Mouse (Mus musculus): ENCODE data around the gene Gigyf2. TPM values are rescaled to one million over a fixed set of nuclear protein-coding genes. Genes with fewer than 3 reads are reported as not detected.
A peak's percentile ranks its signal among the peaks of the same experiment; 100 is the strongest.

Gene Gigyf2
- total RNA-seq (2014; rRNA removed) (56.8 and 58.1 TPM in 2 replicates), polyA plus RNA-seq (2015; fragmentation: Nextera tagmentation; extraction: Ambion mirVana) (51.3 and 51.9 TPM in 2 replicates)

DNA sequence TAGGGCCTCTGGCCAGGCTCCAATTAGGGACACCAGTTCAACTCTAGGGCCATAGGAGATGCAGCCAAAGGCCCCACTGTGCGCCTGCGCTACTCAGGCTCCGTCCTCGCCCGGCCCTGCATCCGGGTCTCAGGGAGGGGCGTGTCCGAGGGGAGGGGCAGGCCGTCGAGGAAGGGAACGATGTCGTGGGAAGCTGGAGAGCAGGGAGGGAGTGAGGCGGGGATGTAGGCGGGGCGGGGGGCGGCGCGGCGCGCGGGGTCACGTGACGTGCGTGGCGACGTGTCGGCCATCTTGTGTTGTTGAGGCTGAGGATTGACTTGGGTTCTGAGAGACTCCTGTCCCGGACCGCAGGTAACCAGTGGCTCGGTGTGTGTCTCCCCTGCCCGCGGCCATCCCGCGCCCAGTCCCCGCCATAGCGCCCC, at the start of gene Gigyf2:
TSS of gene Gigyf2 (plus strand) at position 257 of the 422 bp plus-strand sequence.
- Histone ChIP-seq H3K9ac (replicated peaks; ENCODE audit: low read length) (peak within 1 kb of the TSS; percentile 99), H3K4me2 (ENCODE audit: low read depth, low read length) (peak within 1 kb of the TSS; percentile 79), H3K27me3 (ENCODE audit: insufficient read depth, low read length) (no peaks in the 10 kb centered on the region), H3K36me3 (ENCODE audit: insufficient read depth, low read length) (no peaks in the 10 kb centered on the region), H3K4me1 (ENCODE audit: insufficient read depth, low read length) (peaks cover 10% of the 10 kb centered on the region), H3K4me3 (ENCODE audit: low read length) (peak within 1 kb of the TSS; percentile 96), H3K9me3 (ENCODE audit: low read length) (no peaks in the 10 kb centered on the region), H3K27ac (peak within 1 kb of the TSS; percentile 94)
- peak; percentile 97 for DNase-seq (ENCODE audit: low spot score)
- no peak for TF ChIP-seq CTCF (IDR thresholded peaks at IDR 0.05; ENCODE audit: low read depth)
- ATAC-seq: peak; percentile 99
- WGBS: 0% methylated on average over 24 of the region's 36 CpGs

DNA sequence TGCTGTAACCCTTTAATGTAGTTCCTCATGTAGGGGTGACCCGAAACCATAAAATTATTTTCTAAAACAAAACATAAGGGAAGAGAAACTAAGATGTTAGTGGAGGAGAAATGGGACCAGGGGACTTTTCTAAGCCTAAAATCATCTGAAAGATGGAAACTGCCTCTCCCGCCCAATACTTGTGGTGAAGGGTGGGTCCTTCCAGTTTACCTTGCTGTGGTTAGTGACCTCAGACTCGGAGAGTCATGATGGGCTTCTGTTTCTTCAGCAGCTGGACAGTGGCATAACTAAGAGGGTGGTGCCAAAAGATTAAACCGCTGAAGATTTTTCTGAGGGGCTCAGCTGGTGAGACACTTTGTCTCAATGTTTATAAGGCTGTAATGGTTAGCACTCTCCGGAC, 46.5 kb upstream of the Gigyf2 start:
- DNase-seq (ENCODE audit: low spot score) (no peak), ATAC-seq (no peak)
- Histone ChIP-seq H3K4me3 (ENCODE audit: low read length) (no peak overlapping the region), H3K27me3 (ENCODE audit: insufficient read depth, low read length) (no peaks in the 10 kb centered on the region), H3K9ac (replicated peaks; ENCODE audit: low read length) (no peak overlapping the region), H3K27ac (no peak overlapping the region), H3K36me3 (ENCODE audit: insufficient read depth, low read length) (no peaks in the 10 kb centered on the region), H3K4me2 (ENCODE audit: low read depth, low read length) (no peak overlapping the region), H3K9me3 (ENCODE audit: low read length) (no peaks in the 10 kb centered on the region), H3K4me1 (ENCODE audit: insufficient read depth, low read length) (no peaks in the 10 kb centered on the region)
- no peak for TF ChIP-seq CTCF (IDR thresholded peaks at IDR 0.05; ENCODE audit: low read depth)
- WGBS: 77% methylated on average over 5 of the region's 5 CpGs

DNA sequence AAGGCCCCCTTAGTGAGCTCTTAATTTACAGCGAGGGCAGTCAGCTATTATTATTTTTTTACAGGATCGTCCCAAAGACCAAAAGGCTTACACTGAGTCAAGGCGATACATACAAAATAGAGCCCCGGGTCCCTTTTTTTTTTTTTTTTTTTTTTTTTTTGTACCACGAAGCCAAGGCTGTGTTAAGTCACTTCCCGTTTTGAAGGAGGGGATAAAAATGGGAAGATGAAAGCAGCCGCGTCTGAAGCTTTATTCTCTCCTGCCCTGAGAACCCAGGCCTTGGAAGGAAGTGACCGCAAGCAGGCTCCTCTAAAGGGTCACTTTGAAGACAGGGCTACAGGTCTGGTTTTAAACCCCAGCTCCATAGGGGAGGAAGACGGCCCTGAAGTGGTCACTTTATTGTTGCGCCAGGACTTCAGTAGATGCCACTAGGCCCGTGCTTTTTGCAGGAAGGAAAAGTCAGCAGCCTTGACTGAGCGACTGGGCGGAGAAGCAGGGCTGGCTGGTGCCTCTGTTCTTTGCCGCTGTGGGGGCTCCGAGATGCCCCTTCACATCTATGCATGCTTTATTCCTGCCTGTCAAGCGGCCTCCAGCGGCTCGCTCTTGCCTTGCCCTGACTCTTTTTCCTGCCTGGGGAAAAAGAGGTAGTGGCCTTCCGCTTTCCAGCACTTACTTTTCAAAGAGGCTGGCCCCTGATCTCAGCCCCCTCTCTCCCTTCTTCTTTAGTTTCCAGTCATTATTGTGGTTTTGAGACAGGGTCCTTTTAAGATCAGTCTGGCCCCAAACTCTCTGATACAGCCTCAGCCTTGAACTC, 45.0 kb upstream of the Gigyf2 start:
- Histone ChIP-seq H3K36me3 (ENCODE audit: insufficient read depth, low read length) (no peaks in the 10 kb centered on the region), H3K4me2 (ENCODE audit: low read depth, low read length) (0 out of 2 replicates have a peak overlapping the region, but pooled peaks have one; percentile 10), H3K4me1 (ENCODE audit: insufficient read depth, low read length) (no peaks in the 10 kb centered on the region), H3K27me3 (ENCODE audit: insufficient read depth, low read length) (no peaks in the 10 kb centered on the region), H3K9me3 (ENCODE audit: low read length) (no peaks in the 10 kb centered on the region), H3K9ac (replicated peaks; ENCODE audit: low read length) (no peak overlapping the region), H3K27ac (no peak overlapping the region), H3K4me3 (ENCODE audit: low read length) (no peak overlapping the region)
- DNase-seq (ENCODE audit: low spot score) (peak; percentile 18), ATAC-seq (no peak)
- no peak for TF ChIP-seq CTCF (IDR thresholded peaks at IDR 0.05; ENCODE audit: low read depth)
- WGBS: 22% methylated on average over 20 of the region's 20 CpGs

DNA sequence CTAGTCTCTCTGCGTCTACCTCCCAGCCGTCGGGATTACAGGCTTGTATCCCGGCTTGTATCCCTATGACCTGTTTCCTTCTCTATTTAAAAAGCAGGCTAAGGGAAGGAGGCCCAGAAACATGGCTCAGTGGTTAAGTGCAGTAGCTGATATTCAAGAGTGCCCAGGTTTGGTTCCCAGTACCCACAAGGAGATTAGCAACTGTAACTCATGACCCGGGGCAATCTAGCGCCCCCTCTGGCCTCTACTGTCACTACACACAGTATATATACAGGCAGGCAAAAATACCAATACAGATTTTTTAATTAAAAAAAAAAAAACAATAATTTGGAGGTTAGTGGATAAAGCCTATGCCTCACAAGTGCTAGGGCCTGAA, 44.4 kb upstream of the Gigyf2 start:
- Histone ChIP-seq H3K27me3 (ENCODE audit: insufficient read depth, low read length) (no peaks in the 10 kb centered on the region), H3K4me3 (ENCODE audit: low read length) (no peak overlapping the region), H3K4me1 (ENCODE audit: insufficient read depth, low read length) (no peaks in the 10 kb centered on the region), H3K27ac (no peak overlapping the region), H3K4me2 (ENCODE audit: low read depth, low read length) (no peak overlapping the region), H3K9ac (replicated peaks; ENCODE audit: low read length) (no peak overlapping the region), H3K9me3 (ENCODE audit: low read length) (no peaks in the 10 kb centered on the region), H3K36me3 (ENCODE audit: insufficient read depth, low read length) (no peaks in the 10 kb centered on the region)
- WGBS: 73% methylated on average over 6 of the region's 6 CpGs
- DNase-seq (ENCODE audit: low spot score) (no peak), ATAC-seq (no peak)
- no peak; the same call in 1 of the 2 replicates for TF ChIP-seq CTCF (IDR thresholded peaks at IDR 0.05; ENCODE audit: low read depth)

DNA sequence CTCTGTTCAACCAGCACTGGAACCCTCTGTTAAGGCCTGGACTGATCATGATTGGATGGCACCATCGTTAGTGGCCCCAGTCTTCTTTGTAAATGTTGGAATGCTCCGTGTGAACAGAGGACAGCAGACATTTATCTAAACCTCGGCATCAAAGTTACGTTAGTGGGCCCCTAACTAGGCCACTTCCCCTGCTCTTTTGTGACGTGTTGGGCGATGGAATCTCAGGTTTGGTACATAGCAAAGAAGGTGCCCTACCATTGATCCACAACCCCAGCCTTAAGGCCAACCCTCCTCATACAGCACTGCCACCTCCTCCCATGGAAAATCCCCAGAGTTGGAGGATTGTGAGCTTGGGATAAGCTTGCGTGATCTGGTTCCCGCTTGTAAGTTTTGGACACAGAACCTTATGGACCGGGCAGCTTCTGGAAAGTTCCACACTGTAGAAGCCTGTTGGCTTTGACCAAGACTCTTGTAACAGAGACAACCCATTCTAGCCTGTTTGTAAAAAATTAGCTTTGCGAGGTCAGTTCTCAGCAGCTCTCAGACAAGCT, 43.3 kb upstream of the Gigyf2 start:
- TF ChIP-seq CTCF (IDR thresholded peaks at IDR 0.05; ENCODE audit: low read depth): no peak
- no peaks in the 10 kb centered on the region for H3K36me3 ChIP-seq (ENCODE audit: insufficient read depth, low read length)
- H3K9ac ChIP-seq (replicated peaks; ENCODE audit: low read length): no peak overlapping the region
- H3K27ac ChIP-seq: no peak overlapping the region
- no peak overlapping the region for H3K4me3 ChIP-seq (ENCODE audit: low read length)
- H3K27me3 ChIP-seq (ENCODE audit: insufficient read depth, low read length): no peaks in the 10 kb centered on the region
- DNase-seq (ENCODE audit: low spot score): no peak
- WGBS: 88% methylated on average over 10 of the region's 10 CpGs
- H3K4me2 ChIP-seq (ENCODE audit: low read depth, low read length): no peak overlapping the region
- ATAC-seq: no peak
- H3K9me3 ChIP-seq (ENCODE audit: low read length): no peaks in the 10 kb centered on the region
- H3K4me1 ChIP-seq (ENCODE audit: insufficient read depth, low read length): no peaks in the 10 kb centered on the region

DNA sequence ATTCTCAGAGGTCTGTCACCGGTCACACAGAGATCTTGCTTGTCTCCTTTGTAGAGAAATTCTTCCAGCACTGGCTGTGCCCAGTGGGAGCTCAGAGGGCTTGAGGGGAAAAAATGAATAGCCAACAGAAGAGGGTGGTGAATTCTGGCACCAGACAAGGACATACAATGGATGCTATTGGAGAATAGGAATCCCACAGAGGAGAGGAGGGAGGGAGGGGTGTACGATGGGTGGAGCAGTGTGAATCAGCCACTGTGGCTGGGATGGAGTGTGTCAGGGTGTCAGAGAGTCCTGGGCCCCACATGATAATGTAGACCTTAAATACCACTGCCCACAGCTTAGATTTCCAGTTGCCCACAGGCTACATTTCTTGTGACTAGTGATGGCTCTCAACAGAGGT, 39.7 kb upstream of the Gigyf2 start:
- Histone ChIP-seq H3K9ac (replicated peaks; ENCODE audit: low read length) (no peak overlapping the region), H3K4me3 (ENCODE audit: low read length) (no peak overlapping the region), H3K27ac (no peak overlapping the region), H3K4me1 (ENCODE audit: insufficient read depth, low read length) (no peaks in the 10 kb centered on the region), H3K4me2 (ENCODE audit: low read depth, low read length) (no peak overlapping the region), H3K36me3 (ENCODE audit: insufficient read depth, low read length) (no peaks in the 10 kb centered on the region), H3K9me3 (ENCODE audit: low read length) (no peaks in the 10 kb centered on the region), H3K27me3 (ENCODE audit: insufficient read depth, low read length) (no peaks in the 10 kb centered on the region)
- no peak for ATAC-seq
- 19% methylated on average over 2 of the region's 2 CpGs for WGBS
- TF ChIP-seq CTCF (IDR thresholded peaks at IDR 0.05; ENCODE audit: low read depth): no peak
- no peak for DNase-seq (ENCODE audit: low spot score)

- no peak for TF ChIP-seq CTCF (IDR thresholded peaks at IDR 0.05; ENCODE audit: low read depth)
- DNase-seq (ENCODE audit: low spot score) (no peak), ATAC-seq (no peak)
- H3K9me3 ChIP-seq (ENCODE audit: low read length): no peaks in the 10 kb centered on the region
- no peak overlapping the region for H3K9ac ChIP-seq (replicated peaks; ENCODE audit: low read length)
- no peak overlapping the region for H3K4me3 ChIP-seq (ENCODE audit: low read length)
- H3K4me1 ChIP-seq (ENCODE audit: insufficient read depth, low read length): 0 out of 2 replicates have a peak, but pooled peaks cover 4% of the 10 kb centered on the region
- H3K27me3 ChIP-seq (ENCODE audit: insufficient read depth, low read length): no peaks in the 10 kb centered on the region
- no peaks in the 10 kb centered on the region for H3K36me3 ChIP-seq (ENCODE audit: insufficient read depth, low read length)
- no peak overlapping the region for H3K4me2 ChIP-seq (ENCODE audit: low read depth, low read length)
- 52% methylated on average over 8 of the region's 8 CpGs for WGBS
- no peak overlapping the region for H3K27ac ChIP-seq
These were observed 35.4 kb upstream of the Gigyf2 start for GRCm38 (mm10) chr1:87291416-87291815.

All from hindbrain, postnatal 0 days (tissue).